Mouse (Mus musculus) ES-E14 (cell line): ENCODE measurements around the gene Hist1h3a. TPM values are rescaled to one million over a fixed set of nuclear protein-coding genes. Genes with fewer than 3 reads are reported as not detected.

ENCODE experiments used
- DNase-seq: peaks from one replicate; pipeline ENCODE4 v3.0.0-alpha.2; 2013; ENCODE audit warnings: low read depth, low spot score
- H3K27ac ChIP-seq: 2 replicates; pipeline ENCODE4 v1.5.1; 2012; ENCODE audit warnings: low read depth, mild to moderate bottlenecking, low read length, moderate library complexity, mixed read lengths; ENCODE audit not compliant: poor library complexity, insufficient read depth, severe bottlenecking
- H3K36me3 ChIP-seq: 2 replicates; pipeline ENCODE4 v1.6.1; 2012; ENCODE audit warnings: mild to moderate bottlenecking, low read length, moderate library complexity, mixed read lengths; ENCODE audit not compliant: control insufficient read depth, poor library complexity, insufficient read depth, severe bottlenecking
- H3K4me1 ChIP-seq, 2 experiments: fragments of 150-350 bp in 1 of 2; sonication (generic) in 1 of 2; 2 replicates each; pipeline ENCODE4 v1.6.1; 2012; ENCODE audit warnings: low read length in 2 of 2, mild to moderate bottlenecking in 1 of 2, mixed read lengths in 1 of 2; ENCODE audit not compliant: control insufficient read depth in 2 of 2, insufficient read depth in 2 of 2, poor library complexity in 1 of 2
- H3K4me3 ChIP-seq, 2 experiments: fragments of 150-350 bp in 1 of 2; sonication (generic) in 1 of 2; 2 replicates each; pipeline ENCODE4 v1.5.1; 2012; ENCODE audit warnings: low read length in 2 of 2, low read depth in 1 of 2, mild to moderate bottlenecking in 1 of 2, mixed read lengths in 1 of 2; ENCODE audit not compliant: insufficient read depth in 1 of 2, poor library complexity in 1 of 2, severe bottlenecking in 1 of 2
- H3K9ac ChIP-seq: 2 replicates; pipeline ENCODE4 v1.6.1; 2012; ENCODE audit warnings: low read depth, mild to moderate bottlenecking, low read length, mixed read lengths; ENCODE audit not compliant: poor library complexity, insufficient read depth, severe bottlenecking
- H3K9me3 ChIP-seq: fragments of 150-350 bp; sonication (generic); 2 replicates; pipeline ENCODE4 v1.6.1; 2012; ENCODE audit warnings: low read depth, mild to moderate bottlenecking, low read length; ENCODE audit not compliant: control insufficient read depth, insufficient read depth
- CHD2 ChIP-seq: IDR thresholded peaks from 2 replicates; pipeline ENCODE4 v1.6.1; 2014; ENCODE audit warnings: mild to moderate bottlenecking, low read depth, low read length, inconsistent platforms
- HCFC1 ChIP-seq: IDR thresholded peaks from 2 replicates; pipeline ENCODE4 v1.6.1; 2012; ENCODE audit warnings: low read length, inconsistent platforms, borderline replicate concordance; ENCODE audit not compliant: insufficient read depth
- MAFK ChIP-seq: IDR thresholded peaks from 2 replicates; pipeline ENCODE4 v1.6.1; 2014; ENCODE audit warnings: mild to moderate bottlenecking, low read depth, low read length, inconsistent platforms; ENCODE audit not compliant: insufficient read depth
- ZC3H11A ChIP-seq: IDR thresholded peaks from 2 replicates; pipeline ENCODE4 v1.6.1; 2012; ENCODE audit warnings: low read depth, mild to moderate bottlenecking, inconsistent platforms, low read length, borderline replicate concordance
- ZNF384 ChIP-seq: IDR thresholded peaks from 2 replicates; pipeline ENCODE4 v1.6.1; 2012; ENCODE audit warnings: low read depth, low read length, inconsistent platforms
- in situ Hi-C, 2 experiments: fragments of 600-800 bp; cut with MboI; formaldehyde crosslinking; loops; one replicate each; pipeline ENCODE4 v1.15.1; 2025; ENCODE audit warnings: low sequenced_read_pairs in 2 of 2, inconsistent platforms in 1 of 2; ENCODE audit not compliant: unreplicated experiment in 2 of 2
- total RNA-seq: library from RNA; depleted of rRNA; stranded (reverse); fragments of 300-350 nt; gene quantifications from 2 replicates; pipeline ENCODE4 v1.2.3, GENCODE M21; 2012

Hist1h3a gene
- total RNA-seq, 1 experiment = 728 TPM

DNA sequence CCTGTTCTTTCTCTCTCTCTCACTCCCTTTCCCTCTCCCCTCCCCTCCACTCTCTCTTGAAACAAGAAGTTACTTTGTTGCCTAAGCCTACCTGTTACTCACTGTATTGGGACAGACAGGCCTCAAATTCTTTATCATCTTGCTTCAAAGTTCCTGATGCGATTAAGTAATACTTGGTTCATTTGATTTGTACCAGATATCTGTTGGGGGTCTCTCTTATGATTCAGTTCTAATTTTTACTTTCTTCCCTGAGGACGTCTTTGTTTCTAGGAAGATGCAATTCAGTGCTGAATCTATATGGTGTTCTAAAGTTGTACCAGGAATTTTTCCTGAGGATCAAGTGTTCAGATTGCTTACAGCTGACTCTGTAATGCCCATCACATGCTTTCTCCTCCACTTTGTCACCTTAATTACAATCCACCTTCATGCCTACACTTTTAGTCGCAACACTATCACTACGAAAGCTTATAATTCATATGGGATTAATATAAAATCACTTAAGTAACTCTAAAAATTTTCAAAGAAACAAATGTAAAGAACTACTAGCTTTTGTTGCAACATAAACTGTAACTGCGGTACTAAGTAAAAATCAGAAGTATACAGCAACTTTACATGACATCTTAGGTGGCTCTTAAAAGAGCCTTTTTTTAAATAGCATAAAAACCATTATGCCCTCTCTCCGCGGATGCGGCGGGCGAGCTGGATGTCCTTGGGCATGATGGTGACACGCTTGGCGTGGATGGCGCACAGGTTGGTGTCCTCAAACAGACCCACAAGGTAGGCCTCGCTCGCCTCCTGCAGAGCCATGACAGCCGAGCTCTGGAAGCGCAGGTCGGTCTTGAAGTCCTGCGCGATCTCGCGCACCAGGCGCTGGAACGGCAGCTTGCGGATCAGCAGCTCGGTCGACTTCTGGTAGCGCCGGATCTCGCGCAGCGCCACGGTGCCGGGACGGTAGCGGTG, 17.5 kb downstream of the Hist1h3a start:
- TF ChIP-seq MAFK (no peak), CHD2 (0 out of 2 replicates have a peak, but pooled peaks have one; percentile 47), ZNF384 (no peak)
- no peak for DNase-seq

DNA sequence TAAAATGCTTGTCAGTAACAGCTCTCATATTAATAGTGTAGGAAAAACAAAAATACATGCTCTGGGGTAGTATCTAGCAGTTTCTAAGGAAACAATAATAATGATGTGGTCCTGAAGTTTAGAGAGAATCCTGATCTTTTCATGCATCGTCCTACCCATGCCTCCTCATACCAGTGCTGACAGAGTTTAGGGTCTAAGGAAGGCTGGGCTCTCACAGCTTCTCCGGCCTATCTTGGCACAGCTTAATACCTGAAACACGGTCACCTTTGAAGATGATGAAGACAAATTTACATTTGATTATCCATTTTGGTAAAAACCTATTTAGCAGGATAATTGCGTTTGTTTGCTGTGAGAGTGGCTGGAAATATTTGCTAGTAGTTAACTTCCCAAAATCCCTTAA, 18.2 kb downstream of the Hist1h3a start:
- Histone ChIP-seq H3K36me3 (no peaks in the 10 kb centered on the region), H3K4me1 (peaks cover 0 to 3% of the 10 kb centered on the region in 2 experiments; a peak in 3 of 4 replicates), H3K4me3 (peak overlapping the region; percentile 3 to 48), H3K27ac (peak overlapping the region; percentile 93; the same call in 1 of the 2 replicates), H3K9ac (peak overlapping the region; percentile 74; the same call in 1 of the 2 replicates), H3K9me3 (no peaks in the 10 kb centered on the region)
- TF ChIP-seq MAFK (no peak), ZNF384 (no peak), ZC3H11A (no peak), CHD2 (no peak), HCFC1 (no peak)
- in situ Hi-C loops = loop anchor here in 1 of 2 experiments (5.0 to 10.0 kb wide), 3 partner anchors 52 to 1709 kb away; partner anchors contain the start of genes Hist1h1d, Hist1h2ah, Hist1h2bk and Hist1h4f
- DNase-seq = no peak

More for the DNA sequence above, 17.5 kb downstream of the Hist1h3a start:
- in situ Hi-C loops = loop anchor here in 1 of 2 experiments (5.0 to 10.0 kb wide), 3 partner anchors 52 to 1710 kb away; partner anchors contain the start of genes Hist1h1d, Hist1h2ah, Hist1h2bk and Hist1h4f
- Histone ChIP-seq H3K4me3 (peak overlapping the region; percentile 3 to 70), H3K36me3 (no peaks in the 10 kb centered on the region), H3K4me1 (peaks cover 1 to 3% of the 10 kb centered on the region in 2 experiments; a peak in 3 of 4 replicates), H3K9me3 (no peaks in the 10 kb centered on the region), H3K9ac (peak overlapping the region; percentile 87), H3K27ac (peak overlapping the region; percentile 93)

GRCm38 (mm10) chr13:23743215-23743614, 19.0 kb downstream of the Hist1h3a start:
- H3K4me1 ChIP-seq = peaks cover 0 to 3% of the 10 kb centered on the region in 2 experiments; a peak in 3 of 4 replicates
- no peak for DNase-seq
- TF ChIP-seq ZNF384 (no peak), MAFK (no peak), HCFC1 (no peak), ZC3H11A (no peak), CHD2 (no peak)

GRCm38 (mm10) chr13:23742007-23742406, 20.2 kb downstream of the Hist1h3a start:
- H3K4me3 ChIP-seq = peak overlapping the region in 1 of 2 experiments; percentile 56; a peak in 2 of 4 replicates
- H3K27ac ChIP-seq = peak overlapping the region; percentile 96; the same call in 1 of the 2 replicates
- in situ Hi-C loops = loop anchor here in 1 of 2 experiments (5.0 to 10.0 kb wide), 3 partner anchors 50 to 1707 kb away; partner anchors contain the start of genes Hist1h1d, Hist1h2ah, Hist1h2bk and Hist1h4f
- TF ChIP-seq MAFK = no peak
- TF ChIP-seq ZC3H11A = no peak
- peak; percentile 69; the same call in 1 of the 2 replicates for TF ChIP-seq CHD2
- no peak for TF ChIP-seq HCFC1
- no peak for TF ChIP-seq ZNF384
- no peaks in the 10 kb centered on the region for H3K36me3 ChIP-seq
- no peak overlapping the region; the same call in 1 of the 2 replicates for H3K9ac ChIP-seq
- DNase-seq = no peak
- H3K4me1 ChIP-seq = peaks cover 0 to 3% of the 10 kb centered on the region in 2 experiments; a peak in 3 of 4 replicates
- H3K9me3 ChIP-seq = no peaks in the 10 kb centered on the region

More at GRCm38 (mm10) chr13:23743215-23743614, 19.0 kb downstream of the Hist1h3a start:
- Histone ChIP-seq H3K36me3 (no peaks in the 10 kb centered on the region), H3K9me3 (no peaks in the 10 kb centered on the region), H3K9ac (peak overlapping the region; percentile 50; the same call in 1 of the 2 replicates), H3K27ac (peak overlapping the region; percentile 91), H3K4me3 (peak overlapping the region in 1 of 2 experiments; percentile 19; a peak in 2 of 4 replicates)
- in situ Hi-C loops = loop anchor here in 1 of 2 experiments (5.0 to 10.0 kb wide), 3 partner anchors 51 to 1708 kb away; partner anchors contain the start of genes Hist1h1d, Hist1h2ah, Hist1h2bk and Hist1h4f
